8 mouse cellular contexts compared by ENCODE assay signal in genomic region chr14:43932991-43933390, GRCm38 (mm10). TPM values are rescaled to one million over a fixed set of nuclear protein-coding genes. Genes with fewer than 3 reads are reported as not detected.
DNase-seq lines count a peak whose midpoint lies in the region.
"Not testable (repeated sequence)": the region's sequence is repeated elsewhere in the genome, so short reads cannot be mapped to it uniquely, and the experiment has no call there.
"Had no signal": no experiment of that assay in that cellular context is flagged by ENCODE, and none has a peak within 500 bp of the region (broad histone marks: within the 10 kb centered on the region; RNA-seq: fewer than 3 reads in every experiment).

No protein-coding gene starts in this region.

- intact Hi-C loops in gastrocnemius, postnatal 14 days (cut with DNase I; ENCODE audit: low total_unique reads), result not testable (repeated sequence)

- peak; percentile 50 for DNase-seq in R1 (ENCODE audit: low read depth, low spot score)
- peak; percentile 64 for DNase-seq in embryo, embryonic 10 days (ENCODE audit: low spot score)
- peak; percentile 3 for DNase-seq in gastrocnemius, postnatal 14 days
- peak; percentile 4 for DNase-seq in kidney, adult 11 months
- DNase-seq in left cerebral cortex, adult 18-20 months (ENCODE audit: low spot score in 2 of 2), result peak; percentile 18 to 39
- peak; percentile 43 for DNase-seq in lung, postnatal 14 days
- peak; percentile 34 to 35 for DNase-seq in right cerebral cortex, postnatal 10 days (ENCODE audit: low spot score in 2 of 2)

RNA-seq across cellular contexts. Expression of gene Gm8113, which starts 7.8 kb away (rescaled TPM):
- under 1 TPM; 0.12 to 0.18 TPM for total RNA-seq in gastrocnemius, postnatal 14 days (2021)
- not detected for total RNA-seq in left cerebral cortex, adult 18-20 months (2021)
- total RNA-seq: left cerebral cortex, postnatal 36 days had no signal

RNA-seq across cellular contexts. Expression of gene Ear10, which starts 9.6 kb away (rescaled TPM):
- not detected for total RNA-seq in gastrocnemius, postnatal 14 days (2021)
- total RNA-seq in left cerebral cortex, adult 18-20 months (2021), result not detected
- total RNA-seq: left cerebral cortex, postnatal 36 days had no signal

RNA-seq across cellular contexts. Expression of gene Ang5, which starts 23.9 kb away (rescaled TPM):
- total RNA-seq in gastrocnemius, postnatal 14 days (2021), result not detected
- not detected for total RNA-seq in left cerebral cortex, adult 18-20 months (2021)
- total RNA-seq: left cerebral cortex, postnatal 36 days had no signal

RNA-seq across cellular contexts. Expression of gene Ear1, which starts 57.7 kb away (rescaled TPM):
- not detected for total RNA-seq in gastrocnemius, postnatal 14 days (2021)
- total RNA-seq in left cerebral cortex, adult 18-20 months (2021), result not detected
- total RNA-seq: left cerebral cortex, postnatal 36 days had no signal

Comparison
In these comparisons a context has a peak if more than half of its experiments do, and no peak if none do; other contexts are left out.
1. Peak in every context shown above with its lines: DNase-seq.
2. DNase-seq: peak in every context shown above with its lines; median percentile 64 in embryo, embryonic 10 days; 50 in R1; 43 in lung, postnatal 14 days; 34 in right cerebral cortex, postnatal 10 days; 28 in left cerebral cortex, adult 18-20 months; 4 in kidney, adult 11 months; 3 in gastrocnemius, postnatal 14 days.